Mouse (Mus musculus): ENCODE measurements at regions not wholly inside any gene's neighbourhood (a gene's known extent, or its start where the extent isn't known, plus 50 kb on each side); places are given as distances from the start of the nearest gene placed in this dataset.

DNA sequence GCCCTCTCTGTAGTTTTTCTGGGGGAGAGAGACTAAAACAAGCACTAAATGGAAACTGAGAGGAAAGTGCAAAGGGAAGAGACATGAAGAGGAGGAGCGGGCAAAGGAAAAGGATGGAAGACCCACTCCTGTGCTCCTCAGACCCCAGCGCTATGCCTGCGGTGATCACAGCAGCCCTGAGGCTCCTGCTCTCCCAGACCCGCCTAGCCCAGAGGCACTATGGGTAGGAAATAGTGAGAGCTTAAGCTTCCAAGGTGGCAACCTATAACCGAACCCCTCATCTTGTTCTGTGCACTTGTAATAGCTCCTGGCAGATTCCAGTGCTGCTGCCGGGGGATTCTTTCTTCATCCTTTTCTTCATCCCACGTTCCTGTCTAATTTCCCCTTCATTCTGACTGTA is 112.2 kb upstream of the Oxgr1 start:
- H3K9ac ChIP-seq (ENCODE audit: low read length): no peak overlapping the region
- ATAC-seq (replicated peaks; ENCODE audit: low FRiP score, low TSS enrichment, low read depth): no peak
- no peak for DNase-seq (ENCODE audit: low spot score)
- H3K4me2 ChIP-seq (ENCODE audit: low read length): no peak overlapping the region
- WGBS: 50% methylated on average over 7 of the region's 7 CpGs
- no peaks in the 10 kb centered on the region for H3K36me3 ChIP-seq (ENCODE audit: control insufficient read depth, insufficient read depth, low read length)
- H3K4me3 ChIP-seq (ENCODE audit: low read depth, low read length): no peak overlapping the region
- H3K9me3 ChIP-seq (ENCODE audit: control insufficient read depth, low read length): no peaks in the 10 kb centered on the region
- no peaks in the 10 kb centered on the region; the same call in none of the 2 replicates for H3K4me1 ChIP-seq (replicated peaks; ENCODE audit: control insufficient read depth, insufficient read depth, low read length)
- no peak overlapping the region for H3K27ac ChIP-seq (ENCODE audit: low read depth)
- H3K27me3 ChIP-seq (replicated peaks; ENCODE audit: control insufficient read depth, insufficient read depth, low read length): no peaks in the 10 kb centered on the region

DNA sequence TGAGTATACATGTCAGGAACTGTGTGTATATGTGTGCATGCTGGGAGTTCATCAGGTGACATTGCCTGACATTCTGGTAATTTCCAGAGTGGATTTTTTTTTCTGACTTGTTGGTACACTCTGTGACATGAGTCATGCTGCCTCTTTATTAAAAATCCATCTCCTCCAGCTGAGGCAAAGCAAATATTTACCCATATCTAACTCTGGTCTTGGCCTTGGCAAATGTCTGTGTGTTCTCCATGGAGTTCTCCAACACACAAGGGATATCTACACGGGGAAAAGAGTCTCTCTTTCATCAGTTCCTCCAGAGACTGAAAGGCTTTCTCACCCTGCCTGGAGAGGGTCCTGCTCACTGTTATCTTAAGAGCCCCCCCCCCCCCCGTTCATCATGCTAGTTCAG is 111.3 kb upstream of the Mbnl2 start:
- H3K27me3 ChIP-seq (replicated peaks; ENCODE audit: control insufficient read depth, insufficient read depth, low read length): no peaks in the 10 kb centered on the region
- DNase-seq (ENCODE audit: low spot score) (no peak), ATAC-seq (replicated peaks; ENCODE audit: low FRiP score, low TSS enrichment, low read depth) (no peak)
- no peak overlapping the region for H3K4me3 ChIP-seq (ENCODE audit: low read depth, low read length)
- H3K36me3 ChIP-seq (ENCODE audit: control insufficient read depth, insufficient read depth, low read length): no peaks in the 10 kb centered on the region
- no peak overlapping the region for H3K27ac ChIP-seq (ENCODE audit: low read depth)
- H3K9me3 ChIP-seq (ENCODE audit: control insufficient read depth, low read length): no peaks in the 10 kb centered on the region
- no peak overlapping the region for H3K4me2 ChIP-seq (ENCODE audit: low read length)
- H3K4me1 ChIP-seq (replicated peaks; ENCODE audit: control insufficient read depth, insufficient read depth, low read length): no peaks in the 10 kb centered on the region
- 53% methylated on average over 2 of the region's 2 CpGs for WGBS
- H3K9ac ChIP-seq (ENCODE audit: low read length): no peak overlapping the region

DNA sequence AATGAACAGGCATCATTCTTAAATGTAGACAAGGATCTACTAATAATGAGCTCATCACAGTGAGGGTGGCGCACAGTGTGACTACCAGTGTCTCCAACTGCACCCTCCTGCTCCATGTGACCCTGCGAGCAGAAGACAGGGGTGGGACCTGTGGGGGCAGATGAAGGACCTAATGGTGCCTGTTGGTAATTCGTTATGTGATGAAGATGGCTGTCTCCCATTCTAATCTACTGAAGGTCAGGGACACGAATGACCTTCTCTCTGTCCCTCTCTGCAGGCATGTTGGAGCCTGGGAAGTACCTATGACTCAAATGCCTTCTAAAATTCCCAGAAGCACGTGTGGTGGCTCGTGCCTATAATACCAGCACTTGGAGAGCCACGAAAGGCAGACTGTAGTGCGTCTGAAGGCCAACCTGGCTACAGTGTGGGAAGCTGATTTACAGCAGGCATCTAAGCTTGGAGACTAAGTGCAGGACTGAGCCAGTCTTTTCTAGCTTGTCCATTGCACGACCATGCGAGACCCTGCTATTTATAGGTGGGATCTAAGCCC is 109.9 kb upstream of the Mbnl2 start:
- no peaks in the 10 kb centered on the region for H3K9me3 ChIP-seq (ENCODE audit: control insufficient read depth, low read length)
- H3K27me3 ChIP-seq (replicated peaks; ENCODE audit: control insufficient read depth, insufficient read depth, low read length): no peaks in the 10 kb centered on the region
- no peak overlapping the region for H3K4me2 ChIP-seq (ENCODE audit: low read length)
- H3K27ac ChIP-seq (ENCODE audit: low read depth): no peak overlapping the region
- no peaks in the 10 kb centered on the region for H3K36me3 ChIP-seq (ENCODE audit: control insufficient read depth, insufficient read depth, low read length)
- ATAC-seq (replicated peaks; ENCODE audit: low FRiP score, low TSS enrichment, low read depth) (no peak), DNase-seq (ENCODE audit: low spot score) (no peak)
- H3K4me1 ChIP-seq (replicated peaks; ENCODE audit: control insufficient read depth, insufficient read depth, low read length): no peaks in the 10 kb centered on the region
- no peak overlapping the region for H3K9ac ChIP-seq (ENCODE audit: low read length)
- 83% methylated on average over 10 of the region's 10 CpGs for whole genome bisulfite sequencing
- no peak overlapping the region for H3K4me3 ChIP-seq (ENCODE audit: low read depth, low read length)

DNA sequence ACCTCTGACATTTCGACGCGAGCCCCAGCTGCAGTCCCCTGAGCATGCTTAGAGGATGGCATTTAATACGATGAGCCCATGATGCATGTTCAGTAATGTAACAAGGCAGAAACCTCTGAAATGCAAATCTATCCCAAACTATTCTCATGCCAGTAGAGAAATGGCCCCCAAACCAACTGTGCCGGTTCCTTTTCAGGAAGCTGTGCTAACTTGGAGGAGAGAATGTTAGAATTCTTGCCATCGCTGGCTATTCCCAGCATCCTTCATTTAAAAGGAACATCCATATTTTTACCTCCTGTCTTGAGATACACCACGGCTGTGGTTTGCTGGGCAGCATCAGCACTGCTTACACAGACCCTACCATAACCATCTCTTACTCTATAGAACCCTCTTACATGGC is 104.7 kb upstream of the Mbnl2 start:
- DNase-seq (ENCODE audit: low spot score) (no peak), ATAC-seq (replicated peaks; ENCODE audit: low FRiP score, low TSS enrichment, low read depth) (no peak)
- 93% methylated on average over 7 of the region's 7 CpGs for WGBS
- no peak overlapping the region for H3K4me3 ChIP-seq (ENCODE audit: low read depth, low read length)
- no peaks in the 10 kb centered on the region for H3K4me1 ChIP-seq (replicated peaks; ENCODE audit: control insufficient read depth, insufficient read depth, low read length)
- no peaks in the 10 kb centered on the region for H3K27me3 ChIP-seq (replicated peaks; ENCODE audit: control insufficient read depth, insufficient read depth, low read length)
- H3K4me2 ChIP-seq (ENCODE audit: low read length): no peak overlapping the region
- no peaks in the 10 kb centered on the region for H3K36me3 ChIP-seq (ENCODE audit: control insufficient read depth, insufficient read depth, low read length)
- H3K27ac ChIP-seq (ENCODE audit: low read depth): no peak overlapping the region
- H3K9me3 ChIP-seq (ENCODE audit: control insufficient read depth, low read length): no peaks in the 10 kb centered on the region
- H3K9ac ChIP-seq (ENCODE audit: low read length): no peak overlapping the region

DNA sequence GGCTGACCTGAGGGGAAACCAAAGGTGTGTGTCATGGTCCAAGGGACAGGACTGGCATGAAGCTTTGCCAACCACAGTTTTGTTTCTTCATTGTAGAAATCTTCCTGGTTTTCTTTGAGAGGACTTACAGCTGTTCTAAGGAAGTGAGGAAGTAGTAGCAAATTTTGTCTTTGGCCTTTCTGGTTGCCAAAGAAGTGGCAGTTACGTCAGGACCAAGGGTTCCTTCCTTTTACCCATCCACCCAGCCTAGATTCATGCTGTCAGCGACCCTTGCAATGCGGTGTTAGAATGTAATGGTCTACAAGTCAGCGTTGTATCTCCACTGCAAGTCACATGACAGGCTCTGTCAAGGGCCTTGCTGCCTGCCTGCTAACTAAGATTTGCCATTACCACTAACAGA is 103.4 kb upstream of the Mbnl2 start:
- no peaks in the 10 kb centered on the region for H3K27me3 ChIP-seq (replicated peaks; ENCODE audit: control insufficient read depth, insufficient read depth, low read length)
- no peak for ATAC-seq (replicated peaks; ENCODE audit: low FRiP score, low TSS enrichment, low read depth)
- WGBS: 84% methylated on average over 4 of the region's 4 CpGs

DNA sequence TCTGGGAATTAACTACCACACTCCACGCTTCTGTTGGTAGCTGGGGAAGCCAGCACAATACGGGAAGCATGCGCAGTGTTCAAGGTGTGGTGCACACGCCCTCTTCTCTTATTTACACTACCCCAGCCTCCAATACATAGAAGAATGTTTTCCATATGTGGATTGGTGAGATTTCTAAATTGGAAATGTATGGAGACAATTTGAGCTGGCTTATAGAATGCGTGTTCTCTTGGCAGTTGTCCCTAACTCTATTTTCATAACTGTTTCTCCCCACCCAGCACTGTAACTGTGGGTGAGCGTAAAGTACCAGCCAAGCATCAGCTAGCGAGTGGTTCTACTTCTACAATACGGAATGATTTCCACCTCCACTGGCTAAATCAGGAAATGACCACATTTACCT is 102.6 kb upstream of the Mbnl2 start:
- no peak for ATAC-seq (replicated peaks; ENCODE audit: low FRiP score, low TSS enrichment, low read depth)
- no peaks in the 10 kb centered on the region for H3K9me3 ChIP-seq (ENCODE audit: control insufficient read depth, low read length)
- 83% methylated on average over 8 of the region's 8 CpGs for WGBS

More for the DNA sequence above, 103.4 kb upstream of the Mbnl2 start:
- Histone ChIP-seq H3K9me3 (ENCODE audit: control insufficient read depth, low read length) (no peaks in the 10 kb centered on the region), H3K36me3 (ENCODE audit: control insufficient read depth, insufficient read depth, low read length) (no peaks in the 10 kb centered on the region), H3K9ac (ENCODE audit: low read length) (no peak overlapping the region), H3K4me2 (ENCODE audit: low read length) (no peak overlapping the region), H3K4me1 (replicated peaks; ENCODE audit: control insufficient read depth, insufficient read depth, low read length) (no peaks in the 10 kb centered on the region), H3K4me3 (ENCODE audit: low read depth, low read length) (no peak overlapping the region), H3K27ac (ENCODE audit: low read depth) (no peak overlapping the region)
- no peak for DNase-seq (ENCODE audit: low spot score)

DNA sequence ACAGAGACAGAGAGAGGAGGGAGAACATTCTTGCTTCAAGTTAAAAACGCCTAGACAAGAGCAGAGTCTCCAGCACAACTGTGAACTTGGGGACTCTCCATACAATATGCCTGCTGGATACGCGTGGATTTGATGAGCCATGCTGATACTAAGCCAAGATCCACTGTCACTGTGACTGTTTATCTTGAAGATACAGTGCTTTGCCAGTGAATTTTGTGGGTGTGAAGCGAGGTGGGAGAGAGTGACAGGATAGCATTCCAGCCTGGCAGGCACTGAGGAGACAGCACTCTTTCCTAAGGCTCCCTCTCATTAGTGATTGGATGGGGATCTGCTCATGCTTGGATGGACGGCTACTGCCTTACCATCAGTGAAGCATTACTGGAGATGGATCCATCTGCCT is 100.9 kb upstream of the Mbnl2 start:
- DNase-seq (ENCODE audit: low spot score): no peak
- 82% methylated on average over 5 of the region's 5 CpGs for WGBS

More for the DNA sequence above, 102.6 kb upstream of the Mbnl2 start:
- H3K9ac ChIP-seq (ENCODE audit: low read length): no peak overlapping the region
- no peak overlapping the region for H3K4me2 ChIP-seq (ENCODE audit: low read length)
- H3K36me3 ChIP-seq (ENCODE audit: control insufficient read depth, insufficient read depth, low read length): no peaks in the 10 kb centered on the region
- H3K27ac ChIP-seq (ENCODE audit: low read depth): no peak overlapping the region
- no peak for DNase-seq (ENCODE audit: low spot score)
- H3K4me1 ChIP-seq (replicated peaks; ENCODE audit: control insufficient read depth, insufficient read depth, low read length): no peaks in the 10 kb centered on the region
- no peak overlapping the region for H3K4me3 ChIP-seq (ENCODE audit: low read depth, low read length)
- no peaks in the 10 kb centered on the region for H3K27me3 ChIP-seq (replicated peaks; ENCODE audit: control insufficient read depth, insufficient read depth, low read length)

DNA sequence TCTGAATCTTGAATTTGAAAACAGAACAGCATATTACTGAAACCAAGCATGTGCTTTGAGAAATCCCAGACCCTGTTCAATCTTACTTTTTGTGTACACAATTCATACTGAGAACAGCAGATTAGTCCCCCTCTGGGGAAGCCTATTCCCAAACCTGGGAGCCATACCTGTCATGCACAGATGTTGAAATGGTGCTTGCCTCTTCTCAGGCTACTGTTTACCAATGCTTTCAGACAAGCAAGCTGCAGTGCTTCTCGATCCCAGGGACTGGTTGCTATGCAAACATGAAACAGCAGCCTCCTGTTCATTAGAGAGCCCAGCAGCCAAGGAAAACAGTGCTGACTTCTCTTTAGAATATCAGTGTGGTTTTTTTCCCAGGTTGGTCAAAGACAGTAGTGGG is 80.3 kb upstream of the Mbnl2 start:
- WGBS: 9% methylated on average over 1 of the region's 1 CpGs
- Histone ChIP-seq H3K9ac (ENCODE audit: low read length) (no peak overlapping the region), H3K27ac (ENCODE audit: low read depth) (no peak overlapping the region), H3K4me2 (ENCODE audit: low read length) (no peak overlapping the region), H3K4me1 (replicated peaks; ENCODE audit: control insufficient read depth, insufficient read depth, low read length) (no peaks in the 10 kb centered on the region), H3K9me3 (ENCODE audit: control insufficient read depth, low read length) (no peaks in the 10 kb centered on the region), H3K36me3 (ENCODE audit: control insufficient read depth, insufficient read depth, low read length) (no peaks in the 10 kb centered on the region), H3K27me3 (replicated peaks; ENCODE audit: control insufficient read depth, insufficient read depth, low read length) (no peaks in the 10 kb centered on the region), H3K4me3 (ENCODE audit: low read depth, low read length) (no peak overlapping the region)
- DNase-seq (ENCODE audit: low spot score) (no peak), ATAC-seq (replicated peaks; ENCODE audit: low FRiP score, low TSS enrichment, low read depth) (no peak)

More for the DNA sequence above, 100.9 kb upstream of the Mbnl2 start:
- no peak overlapping the region for H3K4me3 ChIP-seq (ENCODE audit: low read depth, low read length)
- H3K27ac ChIP-seq (ENCODE audit: low read depth): no peak overlapping the region
- H3K9ac ChIP-seq (ENCODE audit: low read length): no peak overlapping the region
- H3K4me1 ChIP-seq (replicated peaks; ENCODE audit: control insufficient read depth, insufficient read depth, low read length): no peaks in the 10 kb centered on the region
- H3K27me3 ChIP-seq (replicated peaks; ENCODE audit: control insufficient read depth, insufficient read depth, low read length): no peaks in the 10 kb centered on the region
- H3K9me3 ChIP-seq (ENCODE audit: control insufficient read depth, low read length): no peaks in the 10 kb centered on the region
- H3K36me3 ChIP-seq (ENCODE audit: control insufficient read depth, insufficient read depth, low read length): no peaks in the 10 kb centered on the region
- ATAC-seq (replicated peaks; ENCODE audit: low FRiP score, low TSS enrichment, low read depth): no peak
- H3K4me2 ChIP-seq (ENCODE audit: low read length): no peak overlapping the region

DNA sequence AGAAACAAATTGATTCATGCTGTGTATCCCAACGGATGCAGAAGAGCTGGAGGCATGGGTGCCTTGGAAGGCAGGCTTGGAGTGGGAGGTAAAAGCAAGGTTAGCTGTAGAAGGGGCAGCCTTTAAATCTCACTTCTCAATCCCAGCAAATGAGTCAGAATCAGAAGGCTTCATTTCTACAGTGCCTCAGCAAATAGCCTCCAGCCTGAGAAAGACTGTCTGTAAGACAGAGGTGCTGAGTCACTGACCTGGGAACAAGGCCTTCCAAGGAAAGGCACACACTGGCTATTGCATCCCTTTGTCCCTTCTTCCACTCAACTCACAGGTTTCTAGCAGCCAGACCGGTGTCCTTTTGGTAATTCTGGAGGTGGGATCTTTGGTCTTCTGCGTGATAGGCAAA is 63.7 kb upstream of the Mbnl2 start:
- Histone ChIP-seq H3K9me3 (ENCODE audit: control insufficient read depth, low read length) (no peaks in the 10 kb centered on the region; the same call in 1 of the 2 replicates), H3K4me1 (replicated peaks; ENCODE audit: control insufficient read depth, insufficient read depth, low read length) (no peaks in the 10 kb centered on the region), H3K27me3 (replicated peaks; ENCODE audit: control insufficient read depth, insufficient read depth, low read length) (no peaks in the 10 kb centered on the region), H3K9ac (ENCODE audit: low read length) (no peak overlapping the region), H3K4me3 (ENCODE audit: low read depth, low read length) (no peak overlapping the region), H3K36me3 (ENCODE audit: control insufficient read depth, insufficient read depth, low read length) (no peaks in the 10 kb centered on the region), H3K4me2 (ENCODE audit: low read length) (no peak overlapping the region), H3K27ac (ENCODE audit: low read depth) (no peak overlapping the region; the same call in 1 of the 2 replicates)
- no peak for DNase-seq (ENCODE audit: low spot score)
- WGBS: 76% methylated on average over 3 of the region's 3 CpGs
- ATAC-seq (replicated peaks; ENCODE audit: low FRiP score, low TSS enrichment, low read depth): no peak
